Mouse (Mus musculus) left cerebral cortex, postnatal 25 days (tissue): ENCODE data around the gene Gcc2. TPM values are rescaled to one million over a fixed set of nuclear protein-coding genes. Genes with fewer than 3 reads are reported as not detected.
"Not testable (repeated sequence)": the region's sequence is repeated elsewhere in the genome, so short reads cannot be mapped to it uniquely, and the experiment has no call there.

Experiments
- DNase-seq, 2 experiments: peaks; one replicate each; pipeline ENCODE4 v3.0.0; 2022; ENCODE audit warnings: low spot score in 2 of 2, mixed read lengths in 1 of 2
- intact Hi-C: fragments of 180-260 bp; cut with DNase I; formaldehyde crosslinking; loops from one replicate; pipeline ENCODE4 v1.15.1; 2025
- total RNA-seq, 2 experiments: library from RNA; stranded (reverse); gene quantifications; 2 replicates each; pipeline ENCODE4 v1.2.3; 2021

Gcc2 gene
- total RNA-seq, 2 experiments from 2014 or later = 84.9 to 98.4 TPM

DNA sequence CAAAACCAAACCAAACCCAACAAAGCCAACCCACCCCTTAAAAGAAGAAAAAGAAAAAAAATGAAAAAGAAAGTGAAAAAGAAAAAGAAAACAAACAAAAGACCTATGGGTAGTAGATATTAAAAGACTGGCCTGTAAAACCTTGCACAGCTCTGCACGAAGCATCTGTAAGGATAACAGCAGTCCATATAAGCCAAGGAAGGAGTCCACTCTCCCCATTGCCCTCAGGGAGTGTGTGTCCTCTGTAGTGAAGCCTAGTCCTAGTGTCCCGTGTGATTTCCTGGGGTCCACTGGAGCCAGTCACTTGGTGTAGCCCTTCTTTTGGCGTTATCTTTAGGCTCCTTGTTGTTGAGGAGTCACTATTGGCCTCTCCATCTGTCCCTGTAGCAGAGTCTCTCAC lies 25.3 kb upstream of the Gcc2 start:
- intact Hi-C loops = loop anchor here (5.0 kb wide), 1 partner anchor 788 kb away; no protein-coding TSS in a partner anchor

DNA sequence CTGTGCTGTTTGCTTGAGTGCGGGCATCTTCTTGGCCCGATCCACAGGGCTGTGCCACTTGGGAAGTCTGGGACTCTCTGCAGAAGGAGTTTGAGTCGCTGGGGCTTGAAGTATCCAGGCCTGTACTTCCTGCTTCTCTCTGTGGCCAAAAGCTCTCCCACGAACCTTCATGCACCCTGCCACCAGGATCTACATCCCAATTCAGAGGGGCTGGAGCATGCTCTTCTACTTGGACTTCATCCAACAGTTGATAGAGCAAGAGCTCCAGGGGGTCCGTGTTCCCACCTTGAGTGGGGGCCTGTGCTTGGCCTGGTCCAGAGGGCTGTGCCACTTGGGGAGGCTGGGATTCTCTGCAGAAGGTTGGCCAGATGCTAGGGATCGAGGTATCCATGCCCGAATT lies 24.2 kb upstream of the Gcc2 start:
- peak in 1 of 2 experiments; percentile 60 for DNase-seq
- intact Hi-C loops = loop anchor here (5.0 kb wide), 1 partner anchor 789 kb away; no protein-coding TSS in a partner anchor

More for the DNA sequence above, 25.3 kb upstream of the Gcc2 start:
- DNase-seq = not testable (repeated sequence)

DNA sequence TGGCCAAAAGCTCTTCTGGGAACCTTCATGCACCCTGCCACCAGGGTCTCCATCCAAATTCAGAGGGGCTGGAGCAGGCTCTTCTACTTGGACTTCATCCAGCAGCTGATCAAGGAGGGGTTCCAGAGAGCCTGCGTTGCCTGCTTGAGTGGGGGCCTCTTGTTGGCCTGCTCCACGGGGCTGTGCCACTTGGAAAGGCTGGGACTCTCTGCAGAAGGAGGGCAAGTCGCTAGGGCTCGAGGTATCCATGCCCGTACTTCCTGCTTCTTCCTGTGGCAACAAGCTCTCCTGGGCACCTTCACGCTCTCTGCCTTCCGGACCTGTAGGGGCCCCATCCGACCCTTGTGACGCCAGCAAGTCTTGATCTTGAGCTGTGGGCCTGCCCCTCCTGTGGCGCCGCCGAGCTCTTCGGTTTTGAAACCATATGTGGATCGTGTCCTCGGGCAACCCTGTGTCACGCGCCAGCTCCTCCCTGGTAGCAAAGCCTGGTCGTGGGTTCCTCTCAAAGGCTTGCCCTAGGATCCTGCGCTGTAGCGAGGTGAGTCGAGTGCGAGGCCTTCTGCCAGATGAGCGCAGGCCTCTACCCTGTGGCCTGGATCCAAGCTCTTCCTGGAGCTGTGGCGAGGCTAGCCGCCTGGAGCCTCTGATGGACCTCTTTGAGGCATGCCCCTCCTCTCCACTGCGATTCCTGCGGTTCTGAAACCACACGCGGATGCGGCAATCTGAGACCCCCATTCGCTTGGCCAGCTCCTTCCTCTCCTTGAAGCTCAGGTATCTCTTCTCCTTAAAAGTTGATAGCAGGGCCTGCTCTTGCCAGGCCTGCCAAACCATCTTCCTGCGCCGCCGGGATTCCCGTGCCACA lies 23.3 kb upstream of the Gcc2 start:
- DNase-seq = peak; percentile 65
- intact Hi-C loops = loop anchor here (5.0 kb wide), 1 partner anchor 790 kb away; no protein-coding TSS in a partner anchor

DNA sequence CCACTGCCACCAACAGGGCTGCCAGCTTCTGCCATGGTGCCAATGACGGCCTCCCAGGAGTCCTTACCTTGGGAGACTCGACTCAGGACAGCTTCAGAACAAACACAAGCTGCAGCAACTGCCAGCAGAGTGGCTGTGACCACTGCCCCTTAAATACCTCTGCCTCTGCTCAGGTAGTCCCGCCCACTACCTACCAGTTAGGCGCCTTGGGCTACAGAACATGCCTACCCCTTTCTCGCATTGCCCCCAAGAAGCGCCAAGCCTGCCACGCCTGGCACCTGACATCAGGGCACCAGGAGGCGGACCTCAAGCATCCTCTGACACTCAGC lies 22.7 kb upstream of the Gcc2 start, which contains the start of gene Duxf3:
TSS of gene Duxf3 (minus strand) at position 35 of the 329 bp plus-strand sequence.
- intact Hi-C loops = loop anchor here (5.0 kb wide), 1 partner anchor 790 kb away; no protein-coding TSS in a partner anchor
- DNase-seq = not testable (repeated sequence)

DNA sequence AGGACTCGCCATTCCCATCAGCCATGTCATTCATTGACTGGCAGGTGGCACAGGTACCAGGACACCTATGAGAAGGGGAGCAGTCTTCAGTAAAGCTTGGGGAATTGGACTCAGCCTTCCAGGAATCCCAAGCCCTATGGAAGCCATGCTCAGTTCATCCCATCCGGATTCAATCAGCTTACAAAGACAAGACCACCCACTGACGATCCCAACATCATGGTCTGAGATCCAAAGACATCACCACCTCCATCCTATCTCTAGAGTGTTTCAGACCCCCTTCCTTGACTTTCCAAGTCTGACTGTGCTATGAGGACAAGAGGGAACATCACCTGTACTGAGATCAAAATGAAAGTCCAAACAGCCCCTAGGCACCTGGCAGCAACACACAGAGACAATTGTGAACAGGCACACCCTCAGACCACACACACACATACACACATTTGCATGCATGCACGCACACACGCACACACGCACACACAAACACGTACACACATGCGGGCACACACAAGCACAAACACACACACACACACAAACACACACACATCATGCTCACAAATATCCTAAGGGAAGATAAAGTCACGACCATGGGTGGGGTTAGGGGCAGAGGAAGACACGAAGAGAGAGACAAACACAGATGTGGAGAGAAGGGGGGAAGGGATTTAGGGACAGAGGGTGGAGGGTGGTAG lies 22.1 kb upstream of the Gcc2 start:
- intact Hi-C loops = loop anchor here (5.0 kb wide), 1 partner anchor 791 kb away; no protein-coding TSS in a partner anchor
- not testable (repeated sequence) for DNase-seq

GRCm38 (mm10) chr10:58233740-58234121 lies 21.6 kb upstream of the Gcc2 start:
- intact Hi-C loops = loop anchor here (5.0 kb wide), 1 partner anchor 791 kb away; no protein-coding TSS in a partner anchor
- DNase-seq = not testable (repeated sequence)

DNA sequence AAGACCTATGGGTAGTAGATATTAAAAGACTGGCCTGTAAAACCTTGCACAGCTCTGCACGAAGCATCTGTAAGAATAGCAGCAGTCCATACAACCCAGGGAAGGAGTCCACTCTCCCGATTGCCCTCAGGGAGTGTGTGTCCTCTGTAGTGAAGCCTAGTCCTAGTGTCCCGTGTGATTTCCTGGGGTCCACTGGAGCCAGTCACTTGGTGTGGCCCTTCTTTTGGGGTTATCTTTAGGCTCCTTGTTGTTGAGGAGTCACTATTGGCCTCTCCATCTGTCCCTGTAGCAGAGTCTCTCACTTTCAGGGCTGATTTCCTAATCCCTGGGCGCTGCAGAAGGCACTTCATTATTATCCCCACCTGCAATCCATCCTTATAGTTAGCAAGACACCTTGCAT lies 20.3 kb upstream of the Gcc2 start:
- not testable (repeated sequence) for DNase-seq
- intact Hi-C loops = loop anchor here (5.0 kb wide), 1 partner anchor 793 kb away; no protein-coding TSS in a partner anchor

DNA sequence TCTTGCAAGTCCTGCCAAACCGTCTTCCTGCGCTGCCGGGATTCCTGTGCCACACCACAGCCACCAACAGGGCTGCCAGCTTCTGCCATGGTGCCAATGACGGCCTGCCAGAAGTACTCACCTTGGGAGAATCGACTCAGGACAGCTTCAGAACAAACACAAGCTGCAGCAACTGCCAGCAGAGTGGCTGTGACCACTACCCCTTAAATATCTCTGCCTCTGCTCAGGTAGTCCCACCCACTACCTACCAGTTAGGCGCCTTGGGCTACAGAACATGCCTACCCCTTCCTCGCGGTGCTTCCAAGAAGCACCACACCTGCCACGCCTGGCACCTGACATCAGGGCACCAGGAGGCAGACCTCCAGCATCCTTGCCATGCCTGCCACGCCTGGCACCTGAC lies 18.7 kb upstream of the Gcc2 start, which contains the start of gene Gm4981:
TSS of gene Gm4981 (minus strand) at position 89 of the 400 bp plus-strand sequence.
- DNase-seq = no peak
- intact Hi-C loops = no loop called here

DNA sequence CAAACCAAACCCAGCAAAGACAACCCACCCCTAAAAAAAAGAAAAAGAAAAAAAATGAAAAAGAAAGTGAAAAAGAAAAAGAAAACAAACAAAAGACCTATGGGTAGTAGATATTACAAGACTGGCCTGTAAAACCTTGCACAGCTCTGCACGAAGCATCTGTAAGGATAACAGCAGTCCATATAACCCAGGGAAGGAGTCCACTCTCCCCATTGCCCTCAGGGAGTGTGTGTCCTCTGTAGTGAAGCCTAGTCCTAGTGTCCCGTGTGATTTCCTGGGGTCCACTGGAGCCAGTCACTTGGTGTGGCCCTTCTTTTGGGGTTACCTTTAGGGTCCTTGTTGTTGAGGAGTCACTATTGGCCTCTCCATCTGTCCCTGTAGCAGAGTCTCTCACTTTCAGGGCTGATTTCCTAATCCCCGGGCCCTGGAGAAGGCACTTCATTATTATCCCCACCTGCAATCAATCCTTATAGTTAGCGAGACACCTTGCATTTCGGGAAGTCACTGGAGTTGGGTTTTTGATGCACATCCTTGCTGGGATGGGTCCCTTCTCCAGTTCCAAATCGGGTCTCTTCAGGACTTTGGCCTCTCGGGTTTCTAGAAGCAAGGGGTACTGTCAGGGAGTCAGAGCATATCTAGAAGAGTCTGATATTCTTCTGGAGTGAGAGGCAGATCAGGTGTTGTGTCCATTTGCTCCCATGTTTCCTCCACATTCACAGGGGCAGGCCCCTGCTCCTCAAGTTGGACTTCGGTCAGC lies 16.1 kb upstream of the Gcc2 start:
- DNase-seq = peak in 1 of 2 experiments; percentile 50
- intact Hi-C loops = not testable (repeated sequence)

DNA sequence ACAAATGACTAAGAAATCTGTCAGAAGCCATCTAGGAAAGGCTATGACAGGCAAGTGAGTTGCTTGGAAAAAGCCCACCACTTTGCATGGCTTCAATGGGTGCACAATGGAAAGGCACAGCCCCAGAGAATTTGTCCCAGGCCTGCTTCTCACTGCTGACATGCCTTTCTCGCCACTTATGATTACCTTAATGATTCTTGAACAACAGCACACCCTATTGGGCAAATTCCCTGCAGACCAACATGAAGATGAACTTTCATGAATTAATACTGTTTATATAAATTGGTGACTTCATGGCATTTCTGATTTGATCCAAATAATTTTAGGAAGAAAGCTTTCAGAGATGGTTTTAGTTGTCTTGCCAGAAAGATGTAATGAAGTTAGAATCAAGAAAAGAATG lies 5.8 kb upstream of the Gcc2 start:
- DNase-seq = no peak
- intact Hi-C loops = no loop called here

GRCm38 (mm10) chr10:58254635-58255175 lies 592 bp upstream of the Gcc2 start:
- intact Hi-C loops = loop anchor here (10.0 kb wide), 1 partner anchor 510 kb away; no protein-coding TSS in a partner anchor
- no peak for DNase-seq

- intact Hi-C loops = loop anchor here (10.0 kb wide), 1 partner anchor 511 kb away; no protein-coding TSS in a partner anchor
- DNase-seq = no peak
These were observed 657 bp downstream of the Gcc2 start for GRCm38 (mm10) chr10:58255954-58256353.

- intact Hi-C loops = loop anchor here (10.0 kb wide), 1 partner anchor 514 kb away; no protein-coding TSS in a partner anchor
- no peak for DNase-seq
These were observed 3.2 kb downstream of the Gcc2 start for GRCm38 (mm10) chr10:58258466-58258865.

DNA sequence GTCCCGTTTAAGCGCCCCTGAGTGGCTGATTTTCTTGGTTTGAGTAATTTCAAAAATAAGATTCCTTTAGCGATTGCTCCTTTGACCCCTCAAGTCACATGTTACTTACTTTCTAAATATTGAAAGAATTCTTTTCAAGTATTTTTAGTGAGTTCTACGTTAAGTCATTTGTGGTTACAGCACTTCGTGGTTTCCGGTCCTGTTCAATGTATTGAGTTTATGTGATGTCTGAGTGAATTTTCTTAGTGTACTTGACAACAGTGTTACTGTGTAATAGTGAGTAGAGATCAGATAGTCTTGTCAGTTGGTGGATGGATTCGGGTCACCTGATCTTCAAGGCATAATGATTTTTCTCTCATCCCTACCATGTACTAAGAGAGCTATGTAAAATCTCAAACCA lies 26.9 kb downstream of the Gcc2 start:
- intact Hi-C loops = loop anchor here (10.0 kb wide), 1 partner anchor 777 kb away; no protein-coding TSS in a partner anchor
- DNase-seq = no peak

DNA sequence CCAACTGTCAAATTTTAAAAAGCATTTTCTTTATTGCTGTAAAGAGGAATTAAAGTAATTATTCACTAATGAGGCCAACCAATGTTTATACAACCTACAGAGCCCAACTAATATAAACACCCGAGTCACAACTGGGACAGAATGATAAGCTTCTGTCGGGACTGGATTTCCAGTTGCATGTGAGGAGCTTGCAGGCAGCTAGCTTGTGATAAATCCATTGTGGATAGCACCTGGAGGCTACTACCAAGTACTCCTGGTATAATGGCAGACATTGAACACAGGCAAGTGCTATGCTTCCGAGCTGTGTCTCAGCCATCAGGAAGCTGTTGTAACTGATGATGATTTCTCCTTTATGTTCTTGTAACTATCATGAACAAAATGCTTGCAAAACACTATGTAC lies 35.4 kb downstream of the Gcc2 start:
- intact Hi-C loops = loop anchor here (10.0 kb wide), 1 partner anchor 164 kb away; no protein-coding TSS in a partner anchor
- DNase-seq = no peak

DNA sequence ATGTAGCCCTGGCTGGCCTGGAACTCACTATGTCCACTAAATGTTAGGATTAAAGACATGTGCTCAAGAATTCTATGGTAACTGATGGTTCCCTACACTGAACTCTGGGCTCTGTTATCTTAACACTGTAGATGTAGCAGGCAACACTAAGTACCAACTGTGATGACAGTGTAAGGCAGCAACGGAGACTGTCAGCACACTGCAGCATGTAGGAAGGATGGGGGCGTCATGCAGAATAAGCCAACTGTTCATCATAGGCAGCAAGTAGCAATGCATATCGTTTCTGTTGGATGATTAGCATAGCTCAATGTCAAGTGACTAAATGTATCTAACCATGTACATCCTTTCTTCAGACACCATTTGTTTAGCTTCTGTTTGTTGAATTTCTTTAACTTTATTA lies 38.9 kb downstream of the Gcc2 start:
- intact Hi-C loops = loop anchor here (10.0 kb wide), 1 partner anchor 161 kb away; no protein-coding TSS in a partner anchor
- peak; percentile 18 to 75 for DNase-seq

DNA sequence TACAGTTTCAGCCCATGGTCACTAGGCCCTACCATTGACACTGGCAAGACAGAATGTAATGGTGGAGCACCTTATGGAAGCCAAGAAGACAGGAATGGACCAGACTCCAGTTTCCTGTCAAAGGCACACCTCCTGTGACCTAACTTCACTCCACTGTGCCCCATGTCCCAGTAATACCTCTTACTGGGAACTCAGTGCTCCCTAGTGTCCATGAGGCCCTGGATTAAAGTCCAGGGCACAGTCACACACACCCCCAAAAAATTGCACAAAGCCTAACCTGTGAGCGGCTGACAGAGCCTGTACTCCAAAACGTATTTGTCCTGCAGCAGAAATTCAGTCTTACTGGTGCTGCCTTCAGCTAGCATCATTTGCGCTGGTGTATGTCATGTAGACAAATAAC lies 40.3 kb downstream of the Gcc2 start:
- DNase-seq = no peak
- intact Hi-C loops = loop anchor here (10.0 kb wide), 1 partner anchor 159 kb away; no protein-coding TSS in a partner anchor

- DNase-seq = no peak
- intact Hi-C loops = loop anchor here (5.0 kb wide), 1 partner anchor 33 kb away; no protein-coding TSS in a partner anchor
These were observed 49.7 kb downstream of the Gcc2 start for GRCm38 (mm10) chr10:58304996-58305395.

DNA sequence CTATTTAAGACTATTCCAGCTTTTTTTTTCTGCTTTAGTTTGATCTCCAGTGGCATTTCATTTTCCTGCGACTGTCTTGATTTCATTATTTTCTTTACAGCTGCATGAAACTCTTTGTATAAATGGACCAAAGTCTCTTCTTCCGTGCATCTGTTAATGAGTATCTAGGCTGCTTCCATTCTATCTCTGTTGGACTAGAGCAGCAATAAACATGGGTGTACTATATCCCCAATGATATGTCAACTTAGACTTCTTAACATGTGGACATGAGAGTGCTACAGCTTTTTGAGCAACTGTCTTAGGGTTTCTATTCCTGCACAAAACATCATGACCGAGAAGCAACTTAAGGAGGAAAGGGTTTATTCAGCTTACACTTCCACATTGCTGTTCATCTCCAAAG lies 51.6 kb downstream of the Gcc2 start:
- no peak for DNase-seq
- intact Hi-C loops = loop anchor here (5.0 kb wide), 1 partner anchor 35 kb away; no protein-coding TSS in a partner anchor
